Mouse (Mus musculus): ENCODE measurements around the gene Gm49321. TPM values are rescaled to one million over a fixed set of nuclear protein-coding genes. Genes with fewer than 3 reads are reported as not detected.

The Gm49321 gene
- 3.5 and 5.5 TPM in 2 replicates for polyA plus RNA-seq (2015; fragmentation: Nextera tagmentation; extraction: Ambion mirVana)

GRCm38 (mm10) chr12:73937353-73937752 is at the start of gene Gm49321:
TSS of gene Gm49321 (plus strand) at chr12:73937653.
- Histone ChIP-seq H3K4me2 (no peak within 1 kb of the TSS), H3K9me3 (replicated peaks) (no peaks in the 10 kb centered on the region), H3K27me3 (no peaks in the 10 kb centered on the region), H3K9ac (no peak within 1 kb of the TSS), H3K27ac (no peak within 1 kb of the TSS), H3K4me1 (replicated peaks) (no peaks in the 10 kb centered on the region), H3K36me3 (peaks cover 60% of the 10 kb centered on the region), H3K4me3 (replicated peaks) (no peak within 1 kb of the TSS)
- WGBS (ENCODE audit: insufficient replicate concordance), result 73% methylated on average over 1 of the region's 1 CpGs
- DNase-seq (no peak), ATAC-seq (ENCODE audit: low read depth) (no peak)

DNA sequence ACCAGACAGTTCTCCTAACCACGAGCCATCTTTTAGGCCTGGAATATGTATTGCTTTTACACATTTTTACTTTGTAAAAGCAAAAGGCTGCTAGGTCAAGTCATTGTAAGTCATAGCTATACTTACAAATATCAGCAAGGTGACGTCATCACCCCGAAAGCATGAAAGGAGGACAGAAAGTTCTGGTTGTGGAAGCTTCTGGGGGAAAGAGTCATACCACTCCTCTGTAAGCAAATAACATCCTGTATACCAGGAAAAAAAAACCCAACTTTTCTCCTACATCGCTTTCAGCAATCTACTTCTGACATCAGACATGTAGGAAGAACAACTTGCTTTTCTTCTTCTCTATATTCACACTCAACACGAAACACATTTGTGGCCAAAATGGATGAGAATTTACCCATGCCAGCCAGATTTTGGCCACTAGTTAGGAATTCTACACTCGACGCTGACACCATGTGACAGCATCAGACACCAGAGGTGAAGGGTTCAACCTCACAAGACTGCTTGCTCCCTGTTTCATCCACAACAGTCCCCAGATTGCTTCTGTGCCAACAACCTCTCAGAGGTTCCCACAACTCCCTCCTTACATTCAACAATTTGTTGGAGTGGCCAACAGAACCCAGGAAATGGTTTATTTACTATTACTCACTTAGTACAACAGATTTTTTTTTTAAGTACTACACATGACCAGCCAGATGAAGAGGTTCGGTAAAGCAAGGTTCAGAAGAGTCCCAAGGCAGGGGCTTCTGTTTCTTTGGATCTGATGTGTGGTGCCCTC is 49.3 kb upstream of the Gm49321 start:
- H3K9me3 ChIP-seq (replicated peaks), result no peaks in the 10 kb centered on the region
- peaks cover 8% of the 10 kb centered on the region; the same call in 1 of the 2 replicates for H3K4me1 ChIP-seq (replicated peaks)
- H3K36me3 ChIP-seq, result no peaks in the 10 kb centered on the region
- no peak overlapping the region for H3K4me3 ChIP-seq (replicated peaks)
- no peak overlapping the region for H3K9ac ChIP-seq
- DNase-seq, result no peak
- WGBS (ENCODE audit: insufficient replicate concordance), result 70% methylated on average over 8 of the region's 8 CpGs
- no peak for ATAC-seq (ENCODE audit: low read depth)
- H3K27ac ChIP-seq, result no peak overlapping the region
- H3K4me2 ChIP-seq, result no peak overlapping the region
- H3K27me3 ChIP-seq, result no peaks in the 10 kb centered on the region

DNA sequence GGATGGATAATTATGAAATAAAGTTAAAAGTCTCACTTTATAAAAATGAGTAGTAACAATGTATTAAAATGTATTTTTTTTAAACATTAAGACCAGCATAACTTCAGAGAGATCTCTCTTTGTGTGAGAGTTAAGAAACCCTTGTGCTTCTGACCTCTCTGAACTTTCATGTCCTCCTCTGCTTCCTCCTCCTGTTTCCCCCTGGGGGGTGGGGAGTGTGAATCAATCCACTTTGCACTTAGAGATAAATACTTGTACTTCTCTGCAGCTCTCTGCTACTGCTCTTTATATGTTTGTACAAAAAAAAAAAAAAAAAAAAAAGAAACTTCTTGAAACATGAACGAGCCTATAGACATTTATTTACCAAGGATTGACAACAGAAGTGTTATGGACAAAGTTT is 47.9 kb upstream of the Gm49321 start:
- Histone ChIP-seq H3K4me1 (replicated peaks) (peaks cover 4% of the 10 kb centered on the region; the same call in 1 of the 2 replicates), H3K4me2 (no peak overlapping the region), H3K4me3 (replicated peaks) (no peak overlapping the region), H3K27ac (no peak overlapping the region), H3K9ac (no peak overlapping the region), H3K27me3 (no peaks in the 10 kb centered on the region), H3K9me3 (replicated peaks) (no peaks in the 10 kb centered on the region), H3K36me3 (no peaks in the 10 kb centered on the region)
- ATAC-seq (ENCODE audit: low read depth) (no peak), DNase-seq (no peak)
- 38% methylated on average over 1 of the region's 1 CpGs for WGBS (ENCODE audit: insufficient replicate concordance)

GRCm38 (mm10) chr12:73890086-73890485 is 47.4 kb upstream of the Gm49321 start:
- H3K4me1 ChIP-seq (replicated peaks), result peaks cover 4% of the 10 kb centered on the region; the same call in 1 of the 2 replicates
- no peak for ATAC-seq (ENCODE audit: low read depth)
- no peaks in the 10 kb centered on the region for H3K9me3 ChIP-seq (replicated peaks)
- DNase-seq, result no peak
- no peak overlapping the region for H3K27ac ChIP-seq
- no peaks in the 10 kb centered on the region for H3K36me3 ChIP-seq
- no peak overlapping the region for H3K9ac ChIP-seq
- H3K4me2 ChIP-seq, result no peak overlapping the region
- no peaks in the 10 kb centered on the region for H3K27me3 ChIP-seq
- no peak overlapping the region for H3K4me3 ChIP-seq (replicated peaks)
- 45% methylated on average over 3 of the region's 3 CpGs for WGBS (ENCODE audit: insufficient replicate concordance)

DNA sequence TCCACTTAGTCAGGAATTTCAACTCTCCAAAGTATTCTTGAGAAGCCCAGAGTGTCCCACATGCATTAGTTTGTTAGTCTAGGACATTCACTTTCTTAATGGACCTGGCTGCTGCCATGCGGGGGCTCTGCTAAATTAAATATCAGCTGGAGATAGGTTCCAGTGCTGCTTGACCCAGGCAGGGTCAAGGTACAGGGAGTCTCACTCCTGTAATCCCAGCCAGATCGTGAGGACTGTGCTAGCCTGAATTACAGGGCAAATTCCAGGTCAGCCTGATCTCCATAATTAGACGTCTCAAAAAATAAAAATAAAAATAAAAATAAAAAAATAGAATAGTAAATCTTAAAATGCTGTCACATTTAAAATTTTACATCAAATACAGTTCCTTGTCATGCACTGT is 44.8 kb upstream of the Gm49321 start:
- no peak overlapping the region for H3K4me3 ChIP-seq (replicated peaks)
- H3K9me3 ChIP-seq (replicated peaks), result no peaks in the 10 kb centered on the region
- no peak for ATAC-seq (ENCODE audit: low read depth)
- H3K27me3 ChIP-seq, result no peaks in the 10 kb centered on the region
- 64% methylated on average over 3 of the region's 3 CpGs for WGBS (ENCODE audit: insufficient replicate concordance)
- H3K36me3 ChIP-seq, result no peaks in the 10 kb centered on the region
- no peak overlapping the region for H3K4me2 ChIP-seq
- no peak overlapping the region for H3K27ac ChIP-seq
- no peak for DNase-seq
- H3K9ac ChIP-seq, result no peak overlapping the region
- no peaks in the 10 kb centered on the region for H3K4me1 ChIP-seq (replicated peaks)

GRCm38 (mm10) chr12:73894838-73895237 is 42.6 kb upstream of the Gm49321 start:
- no peaks in the 10 kb centered on the region for H3K36me3 ChIP-seq
- H3K9me3 ChIP-seq (replicated peaks), result no peaks in the 10 kb centered on the region
- H3K4me1 ChIP-seq (replicated peaks), result no peaks in the 10 kb centered on the region
- H3K4me3 ChIP-seq (replicated peaks), result no peak overlapping the region
- no peak overlapping the region for H3K27ac ChIP-seq
- no peak for DNase-seq
- H3K9ac ChIP-seq, result no peak overlapping the region
- WGBS (ENCODE audit: insufficient replicate concordance), result 60% methylated on average over 6 of the region's 6 CpGs
- ATAC-seq (ENCODE audit: low read depth), result no peak
- H3K27me3 ChIP-seq, result no peaks in the 10 kb centered on the region
- no peak overlapping the region for H3K4me2 ChIP-seq

DNA sequence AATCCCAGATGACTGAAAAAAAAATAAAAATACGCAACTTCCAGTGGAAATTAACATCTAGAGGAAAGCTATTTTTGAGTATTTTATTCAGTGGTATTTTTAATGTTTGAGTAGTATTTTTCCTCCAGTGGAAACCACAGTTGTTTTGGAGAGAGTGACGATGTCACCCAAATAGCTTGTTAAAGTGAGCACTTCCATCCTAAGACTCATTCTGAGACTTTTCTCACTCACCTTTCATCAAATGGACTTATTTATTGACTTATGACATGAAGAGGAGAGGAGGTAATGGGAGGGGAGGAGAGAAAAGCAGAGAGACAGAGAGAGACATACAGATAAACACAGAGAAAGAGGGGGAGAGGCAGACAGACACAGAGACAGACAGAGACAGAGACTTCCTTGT is 41.8 kb upstream of the Gm49321 start:
- Histone ChIP-seq H3K9ac (no peak overlapping the region), H3K36me3 (no peaks in the 10 kb centered on the region), H3K9me3 (replicated peaks) (no peaks in the 10 kb centered on the region), H3K27ac (no peak overlapping the region), H3K4me3 (replicated peaks) (no peak overlapping the region), H3K27me3 (no peaks in the 10 kb centered on the region), H3K4me2 (no peak overlapping the region), H3K4me1 (replicated peaks) (no peaks in the 10 kb centered on the region)
- ATAC-seq (ENCODE audit: low read depth) (no peak), DNase-seq (no peak)
- WGBS (ENCODE audit: insufficient replicate concordance), result 71% methylated on average over 2 of the region's 2 CpGs

GRCm38 (mm10) chr12:73896471-73896870 is 41.0 kb upstream of the Gm49321 start:
- H3K4me1 ChIP-seq (replicated peaks), result no peaks in the 10 kb centered on the region
- no peaks in the 10 kb centered on the region for H3K36me3 ChIP-seq
- no peaks in the 10 kb centered on the region for H3K9me3 ChIP-seq (replicated peaks)
- H3K27ac ChIP-seq, result no peak overlapping the region
- H3K27me3 ChIP-seq, result no peaks in the 10 kb centered on the region
- ATAC-seq (ENCODE audit: low read depth), result no peak
- no peak overlapping the region for H3K4me2 ChIP-seq
- no peak overlapping the region for H3K9ac ChIP-seq
- 55% methylated on average over 3 of the region's 3 CpGs for WGBS (ENCODE audit: insufficient replicate concordance)
- no peak overlapping the region for H3K4me3 ChIP-seq (replicated peaks)
- DNase-seq, result no peak

- Histone ChIP-seq H3K9ac (no peak overlapping the region), H3K27ac (no peak overlapping the region), H3K27me3 (no peaks in the 10 kb centered on the region), H3K36me3 (no peaks in the 10 kb centered on the region), H3K4me3 (replicated peaks) (no peak overlapping the region), H3K4me1 (replicated peaks) (no peaks in the 10 kb centered on the region), H3K4me2 (no peak overlapping the region), H3K9me3 (replicated peaks) (no peaks in the 10 kb centered on the region)
- DNase-seq (no peak), ATAC-seq (ENCODE audit: low read depth) (no peak)
- WGBS (ENCODE audit: insufficient replicate concordance), result 47% methylated on average over 2 of the region's 2 CpGs
Measured at GRCm38 (mm10) chr12:73898281-73898680, 39.2 kb upstream of the Gm49321 start.

- WGBS (ENCODE audit: insufficient replicate concordance), result 45% methylated on average over 5 of the region's 5 CpGs
- no peaks in the 10 kb centered on the region for H3K36me3 ChIP-seq
Measured at GRCm38 (mm10) chr12:73904133-73904934, 33.1 kb upstream of the Gm49321 start.

GRCm38 (mm10) chr12:73905041-73905440 is 32.4 kb upstream of the Gm49321 start:
- Histone ChIP-seq H3K9me3 (replicated peaks) (no peaks in the 10 kb centered on the region), H3K4me2 (no peak overlapping the region), H3K9ac (no peak overlapping the region), H3K27ac (no peak overlapping the region), H3K36me3 (no peaks in the 10 kb centered on the region), H3K4me1 (replicated peaks) (peaks cover 23% of the 10 kb centered on the region), H3K27me3 (no peaks in the 10 kb centered on the region), H3K4me3 (replicated peaks) (no peak overlapping the region)
- DNase-seq (no peak), ATAC-seq (ENCODE audit: low read depth) (no peak)
- 45% methylated on average over 2 of the region's 2 CpGs for WGBS (ENCODE audit: insufficient replicate concordance)

More at GRCm38 (mm10) chr12:73904133-73904934, 33.1 kb upstream of the Gm49321 start:
- Histone ChIP-seq H3K4me1 (replicated peaks) (peaks cover 18% of the 10 kb centered on the region), H3K27me3 (no peaks in the 10 kb centered on the region), H3K4me2 (no peak overlapping the region), H3K9ac (no peak overlapping the region), H3K9me3 (replicated peaks) (no peaks in the 10 kb centered on the region), H3K27ac (no peak overlapping the region), H3K4me3 (replicated peaks) (no peak overlapping the region)
- no peak for DNase-seq
- ATAC-seq (ENCODE audit: low read depth), result no peak

Measured in liver, embryonic 13.5 days (tissue).